Mouse (Mus musculus): Measurements from ENCODE around the gene Dnajc12.
"Not testable (repeated sequence)": the region's sequence is repeated elsewhere in the genome, so short reads cannot be mapped to it uniquely, and the experiment has no call there.

The Dnajc12 gene

DNA sequence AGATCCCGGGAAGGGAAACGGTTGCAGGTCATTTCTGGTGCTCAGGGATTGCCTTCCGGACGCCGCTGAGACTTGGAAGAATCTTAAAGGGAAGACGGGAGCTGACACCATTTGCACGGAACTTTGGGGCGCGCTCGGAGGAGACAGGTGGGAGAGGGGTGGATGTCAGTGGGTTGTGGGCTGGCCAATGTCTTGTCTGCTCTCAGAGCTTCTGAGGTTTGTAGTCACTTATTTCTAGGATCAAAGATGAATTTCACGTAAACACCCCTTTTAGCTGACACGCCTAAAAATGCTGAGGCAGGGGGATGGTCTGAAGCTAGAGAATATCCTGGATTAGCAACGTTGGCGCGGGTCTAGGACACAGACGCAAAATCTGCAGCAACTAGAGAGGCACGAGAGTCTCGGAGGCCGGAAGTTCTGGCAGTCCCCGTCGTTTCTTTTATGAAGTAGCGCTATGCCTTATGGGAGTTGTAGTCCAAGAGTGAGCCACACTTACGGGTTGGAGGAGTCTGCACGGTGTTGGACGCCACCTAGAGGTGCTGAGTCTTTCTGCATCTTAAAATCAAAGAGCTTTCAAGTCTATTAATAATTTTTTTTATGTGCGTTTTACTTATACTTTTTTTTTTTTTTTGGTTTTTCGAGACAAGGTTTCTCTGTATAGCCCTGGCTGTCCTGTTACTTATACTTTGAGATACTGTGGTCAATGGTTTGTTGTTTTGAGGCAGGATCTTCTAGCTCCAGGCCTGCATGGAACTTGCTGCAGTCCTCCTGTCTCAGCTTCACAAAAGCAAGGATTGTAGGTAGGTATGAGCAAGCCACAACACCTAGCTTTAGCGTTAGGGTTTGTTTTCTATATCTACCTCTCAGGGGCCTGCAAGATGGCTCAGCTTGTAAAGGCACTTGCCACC lies at the start of gene Dnajc12:
TSS of gene Dnajc12 (plus strand) at position 72 of the 908 bp plus-strand sequence.
- DNase-seq: peak; percentile 57

DNA sequence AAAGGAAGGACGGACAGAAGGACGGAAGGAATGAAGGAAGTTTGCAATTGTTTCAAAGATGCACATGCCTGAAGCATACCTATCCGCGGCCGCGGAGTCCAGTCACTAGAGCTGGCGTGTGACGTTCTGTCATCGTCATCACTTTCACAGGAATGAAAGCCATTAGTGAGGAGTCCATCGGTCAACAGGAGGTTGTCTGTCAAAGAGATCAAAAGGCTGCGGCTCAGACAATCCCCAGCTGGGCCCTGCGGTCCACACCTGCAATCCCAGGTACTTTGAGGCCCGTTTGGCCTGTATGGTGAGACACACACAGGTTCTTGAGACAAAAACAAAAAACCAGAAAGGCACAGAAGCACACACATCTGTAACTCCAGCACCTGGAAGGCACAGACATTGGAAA lies 45.3 kb upstream of the Dnajc12 start:
- no peak for DNase-seq

DNA sequence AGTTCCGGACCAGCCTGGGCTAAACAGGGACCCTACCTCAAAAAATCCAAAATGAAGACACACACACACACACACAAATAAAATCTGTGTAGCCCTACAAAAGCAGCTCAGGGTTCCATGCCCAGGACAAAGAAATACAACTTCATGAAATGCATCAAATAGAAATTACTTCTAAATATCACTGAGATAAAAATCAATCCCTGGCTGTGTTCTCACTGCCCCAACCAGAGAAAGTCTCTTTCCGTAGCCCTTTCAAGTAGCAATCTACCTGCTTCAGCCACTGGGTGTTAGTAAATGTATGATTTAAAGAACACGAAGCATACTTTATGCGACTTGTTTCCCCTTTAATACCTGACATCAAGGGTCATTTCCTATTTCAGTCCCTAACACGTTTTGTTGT lies 44.9 kb upstream of the Dnajc12 start:
- no peak for DNase-seq

DNA sequence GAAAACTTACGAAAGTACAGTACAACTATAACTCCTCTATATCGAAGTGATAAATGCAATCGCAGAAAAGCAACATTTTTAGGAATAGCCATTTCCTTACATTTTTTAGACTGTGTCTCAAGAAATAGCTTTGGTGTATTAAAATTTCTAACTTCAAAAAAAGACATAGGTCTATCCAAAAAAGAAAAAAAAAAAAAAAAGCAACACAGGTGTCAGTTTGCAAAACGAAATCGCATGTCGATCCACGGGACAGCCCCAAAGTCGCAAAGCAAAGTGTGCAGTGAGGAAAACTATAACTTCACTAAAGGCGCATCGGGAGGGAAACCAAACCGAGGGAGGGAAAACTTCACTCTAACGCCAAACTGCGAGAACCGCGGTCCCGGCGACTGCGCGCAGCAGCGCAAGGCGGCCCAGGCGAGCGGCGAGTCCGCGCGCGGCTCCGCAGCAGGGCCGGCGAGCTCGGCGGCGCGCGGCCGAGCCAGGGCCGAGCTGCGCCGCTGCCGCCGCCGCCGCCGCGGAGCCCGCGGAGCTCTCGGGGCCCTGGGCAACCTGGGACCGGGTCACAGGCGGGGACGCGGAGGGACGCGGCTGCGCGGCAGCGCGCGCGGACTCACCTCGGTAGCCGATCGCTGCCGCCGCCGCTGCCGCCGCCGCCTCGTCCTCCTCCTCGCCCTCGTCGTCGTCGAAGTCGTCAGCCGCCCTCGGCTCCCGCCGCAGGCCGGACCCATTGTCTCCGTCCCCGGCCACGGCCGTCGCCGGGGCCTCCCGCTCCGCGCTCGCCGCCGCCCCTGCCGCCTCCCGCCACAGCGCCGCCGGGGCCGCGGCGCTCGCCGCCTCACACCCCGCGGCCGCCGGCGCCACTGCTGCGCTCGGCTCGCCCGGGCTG lies 44.0 kb upstream of the Dnajc12 start:
- DNase-seq: peak; percentile 63

DNA sequence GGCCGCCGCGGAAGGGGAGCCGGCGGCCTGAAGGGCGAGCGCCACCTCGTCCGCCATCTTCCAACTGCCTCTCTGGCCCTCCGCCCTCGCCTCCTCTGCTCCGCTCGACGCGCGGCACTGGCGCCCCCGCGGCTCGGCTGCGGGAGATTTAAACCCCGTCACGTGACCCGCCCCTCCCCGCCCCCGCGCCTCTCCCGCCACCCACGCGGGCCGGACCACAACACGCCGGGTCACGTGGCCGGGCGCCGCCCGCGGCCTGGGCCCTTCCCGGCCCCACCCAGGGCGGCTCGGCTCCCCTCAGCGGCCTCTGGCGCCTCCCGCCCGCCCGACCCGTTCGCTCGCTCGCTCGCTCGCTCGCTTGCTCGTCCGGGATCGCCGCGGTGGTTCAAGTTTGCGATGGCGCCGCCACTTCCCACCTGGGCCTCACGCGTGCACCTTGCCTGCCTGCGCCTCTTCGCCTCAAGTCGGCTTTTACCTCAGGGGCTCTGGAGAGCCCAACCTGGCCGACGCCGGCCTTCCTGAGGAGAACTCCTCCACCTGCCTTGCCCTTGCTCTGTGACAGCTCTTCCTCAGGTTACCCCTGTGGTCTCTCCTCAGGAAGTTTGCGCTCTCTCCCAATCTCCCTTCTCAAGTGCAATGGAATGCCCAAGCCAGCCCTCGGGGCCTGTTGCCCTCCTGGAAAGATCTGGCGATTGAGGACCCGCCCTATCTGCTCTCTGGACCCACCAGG lies 43.2 kb upstream of the Dnajc12 start:
- peak; percentile 84 for DNase-seq

DNA sequence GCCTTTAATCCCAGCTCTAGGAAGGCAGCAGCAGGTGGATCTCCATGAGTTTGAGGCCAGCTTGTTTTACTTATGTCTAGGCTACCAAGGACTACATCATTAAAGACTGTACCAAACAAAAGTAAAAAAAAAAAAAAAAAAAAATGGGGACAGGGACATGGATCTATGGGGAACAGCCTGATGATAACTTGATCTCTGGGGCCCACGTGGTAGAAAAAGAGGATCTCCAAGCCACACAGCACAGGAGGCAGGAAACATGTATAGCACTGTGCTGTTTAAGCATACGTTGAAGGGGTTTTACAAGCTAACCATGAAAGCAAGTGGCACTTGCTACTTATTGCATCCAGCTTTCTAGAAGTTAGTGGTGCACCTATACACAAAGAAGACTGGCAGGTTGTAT lies 40.9 kb upstream of the Dnajc12 start:
- DNase-seq: no peak

DNA sequence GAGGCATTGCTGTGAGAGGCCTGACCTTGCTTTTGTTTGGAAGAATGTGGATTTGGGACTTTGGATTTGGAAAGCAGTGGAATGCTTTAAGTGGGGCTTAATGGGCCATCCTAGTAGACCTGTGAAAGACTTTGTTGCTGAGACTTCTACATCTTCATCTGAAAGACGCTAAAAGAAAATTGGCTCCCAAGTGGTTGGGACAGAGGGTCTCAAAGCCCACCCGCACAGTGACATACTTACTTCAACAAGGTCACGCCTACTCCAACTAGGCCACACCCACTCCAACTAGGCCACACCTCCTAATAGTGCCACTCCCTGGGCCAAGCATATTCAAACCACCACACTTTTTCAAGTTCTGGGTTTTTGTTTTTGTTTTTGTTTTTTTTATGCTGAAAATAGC lies 37.5 kb upstream of the Dnajc12 start:
- no peak for DNase-seq

DNA sequence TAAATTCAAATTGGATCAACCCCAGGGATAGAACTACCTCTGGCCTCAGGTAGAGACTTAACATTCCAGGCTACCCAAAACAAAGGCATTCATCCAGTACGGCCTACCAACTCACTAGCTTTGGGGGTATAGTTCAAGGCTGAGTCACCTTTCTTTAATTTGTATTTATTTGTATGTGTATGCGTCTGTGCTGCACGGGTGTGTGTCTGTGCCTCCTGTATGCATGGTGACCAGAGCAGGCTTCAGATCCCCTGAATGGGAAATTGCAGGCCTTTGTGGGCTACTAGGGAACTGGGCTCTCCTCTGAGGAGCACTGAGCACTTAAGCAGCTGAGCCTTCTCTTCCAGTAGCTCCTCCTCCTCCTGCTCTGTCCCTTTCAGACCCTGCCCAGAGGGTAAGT lies 34.0 kb upstream of the Dnajc12 start:
- DNase-seq: no peak

DNA sequence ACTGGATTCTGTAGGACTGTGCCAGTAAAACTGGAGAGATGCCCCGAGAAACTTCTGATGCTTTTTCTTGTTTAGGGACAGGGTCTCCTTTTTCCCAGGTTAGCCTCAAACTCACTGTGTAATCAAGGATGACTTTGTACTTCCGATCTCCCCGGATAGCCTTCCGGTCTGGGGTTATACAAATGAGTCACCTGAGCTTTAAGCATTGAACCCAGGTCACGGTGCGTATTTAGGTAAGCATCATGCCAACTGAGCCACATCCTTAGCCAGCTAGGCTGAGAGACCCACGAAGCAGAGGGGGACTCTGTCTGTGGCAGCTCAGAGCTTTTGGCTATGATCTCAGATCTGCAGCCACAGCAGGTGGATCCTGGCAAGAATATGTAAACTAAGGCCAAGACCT lies 31.6 kb upstream of the Dnajc12 start:
- no peak for DNase-seq

DNA sequence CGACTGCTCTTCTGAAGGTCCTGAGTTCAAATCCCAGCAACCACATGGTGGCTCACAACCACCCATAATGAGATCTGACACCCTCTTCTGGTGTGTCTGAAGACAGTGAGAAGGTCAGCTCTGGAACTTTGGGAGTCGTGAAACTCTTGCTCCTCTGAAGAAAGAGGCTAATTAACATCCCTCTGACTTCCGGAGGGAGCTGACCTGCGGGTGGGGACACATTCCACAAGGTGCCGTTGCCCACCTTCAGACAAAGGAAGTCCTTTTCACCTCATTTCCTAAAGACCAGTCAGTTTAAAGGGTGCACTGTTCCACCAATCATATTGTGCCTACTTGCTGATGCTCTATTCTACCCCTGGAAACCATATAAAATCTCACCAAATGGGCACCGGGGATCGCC lies 31.1 kb upstream of the Dnajc12 start:
- not testable (repeated sequence) for DNase-seq

DNA sequence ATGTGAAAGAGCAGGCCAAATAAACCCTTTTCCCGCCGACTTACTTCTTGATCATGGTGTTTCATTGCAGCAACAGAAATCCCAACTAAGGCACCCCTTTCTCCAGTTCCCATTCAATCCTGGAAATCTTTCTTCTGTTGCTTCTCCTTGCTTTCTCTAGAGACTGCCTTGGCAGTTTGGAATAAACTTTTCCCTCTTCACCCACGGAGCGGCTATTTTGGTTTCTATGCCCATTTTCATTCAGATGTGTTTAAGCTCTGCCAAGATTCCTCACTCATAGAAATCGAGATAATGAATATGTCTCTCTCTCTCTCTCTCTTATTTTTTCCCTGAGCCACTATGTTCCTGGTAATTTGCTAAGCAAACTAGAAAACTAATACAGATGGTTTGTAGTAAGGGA lies 30.1 kb upstream of the Dnajc12 start:
- peak; percentile 14 for DNase-seq

DNA sequence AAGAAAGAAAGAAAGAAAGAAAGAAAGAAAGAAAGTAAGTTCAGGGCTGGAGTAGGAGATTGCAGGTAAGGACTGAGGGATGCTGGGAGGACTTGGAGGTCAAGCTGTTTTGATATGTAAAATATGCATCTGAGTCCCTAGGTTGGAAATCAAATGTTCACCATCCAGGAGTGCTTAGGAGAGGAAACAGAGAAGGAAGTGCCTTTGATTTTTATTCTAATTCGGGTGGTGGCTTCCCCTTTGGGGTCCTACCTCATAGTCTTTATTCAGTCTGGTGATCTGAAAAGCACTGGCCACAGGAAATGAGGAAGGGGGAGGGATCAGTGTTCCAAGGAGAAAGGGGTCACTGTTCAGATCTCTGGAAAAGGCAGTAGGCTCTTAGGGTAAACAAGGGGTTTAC lies 21.7 kb upstream of the Dnajc12 start:
- no peak for DNase-seq

DNA sequence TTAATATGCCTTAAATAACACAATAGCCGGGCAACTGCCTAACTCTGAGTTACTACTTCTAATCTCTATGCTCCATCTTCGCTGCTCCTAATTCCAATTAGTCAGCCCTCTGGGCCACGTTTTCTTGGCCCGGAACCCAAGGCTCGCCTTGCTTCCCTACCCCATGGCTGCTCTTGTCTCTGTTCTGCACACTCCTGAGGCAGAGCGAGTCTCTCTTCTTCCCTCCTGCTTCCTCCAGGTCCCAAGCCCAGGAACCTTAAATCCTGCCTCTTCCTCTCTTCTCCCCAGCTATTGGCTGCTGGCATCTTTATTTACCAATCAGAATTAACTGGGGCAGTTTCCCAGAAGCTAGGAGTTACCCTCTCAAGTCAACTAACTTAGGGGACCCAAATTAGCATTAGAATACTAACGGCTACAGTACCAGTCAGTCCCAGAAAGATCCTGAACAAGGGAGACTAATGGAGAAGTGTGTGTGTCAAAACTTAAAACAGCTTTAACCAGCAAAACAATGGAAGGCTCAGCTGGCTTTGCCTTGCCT lies 16.3 kb upstream of the Dnajc12 start:
- no peak for DNase-seq

DNA sequence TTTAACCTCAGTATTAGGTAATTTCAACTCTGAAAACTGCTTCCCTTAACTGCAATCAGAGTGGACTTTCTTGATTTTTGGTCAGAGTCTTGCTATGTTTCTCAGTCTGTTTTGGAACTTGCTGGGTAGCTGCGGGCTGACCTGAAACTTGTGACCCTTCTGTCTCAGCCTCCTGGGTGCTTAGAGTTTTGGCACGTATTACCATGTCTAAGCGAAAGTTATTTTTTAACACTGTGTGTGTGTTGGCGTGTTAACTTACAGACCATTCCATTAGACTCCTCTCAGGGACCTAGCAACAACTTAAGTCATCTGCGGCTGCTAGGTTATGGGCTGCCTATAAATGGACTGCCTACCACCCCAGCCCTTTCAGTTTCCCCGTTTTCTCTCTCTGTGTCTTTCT lies 14.9 kb upstream of the Dnajc12 start:
- DNase-seq: no peak

DNA sequence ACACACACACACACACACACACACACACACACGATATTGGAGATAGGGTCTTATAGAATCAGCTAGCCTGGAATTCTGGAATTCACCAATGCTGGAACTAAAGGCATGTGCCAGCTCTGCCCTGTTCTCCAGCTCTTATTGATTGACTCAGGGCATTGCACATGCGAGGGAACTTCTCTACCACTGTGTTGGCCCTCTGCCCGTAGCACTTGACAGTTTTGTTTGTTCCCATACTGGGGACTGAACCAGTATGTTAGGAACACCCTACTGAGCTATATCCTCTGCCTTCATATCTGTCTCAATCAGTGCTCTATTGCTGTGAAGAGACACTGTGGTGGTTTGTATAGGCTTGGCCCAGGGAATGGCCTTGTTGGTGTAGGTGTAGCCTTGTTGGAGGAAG lies 14.2 kb upstream of the Dnajc12 start:
- DNase-seq: no peak

DNA sequence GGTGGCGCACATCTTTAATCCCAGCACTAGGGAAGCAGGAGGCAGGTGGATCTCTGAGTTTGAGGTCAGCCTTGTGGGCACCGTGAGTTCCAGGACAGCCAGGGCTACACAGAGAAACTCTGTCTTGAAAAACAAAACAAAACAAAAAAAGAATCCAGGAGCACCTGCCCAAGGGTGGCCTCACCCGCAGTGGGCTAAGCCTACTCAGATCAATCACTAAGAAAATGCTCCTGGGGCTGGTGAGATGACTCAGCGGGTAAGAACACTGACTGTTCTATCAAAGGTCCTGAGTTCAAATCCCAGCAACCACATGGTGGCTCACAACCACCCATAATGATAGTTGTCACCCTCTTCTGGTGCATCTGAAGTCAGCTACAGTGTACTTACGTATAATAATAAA lies 5.9 kb upstream of the Dnajc12 start:
- no peak for DNase-seq

DNA sequence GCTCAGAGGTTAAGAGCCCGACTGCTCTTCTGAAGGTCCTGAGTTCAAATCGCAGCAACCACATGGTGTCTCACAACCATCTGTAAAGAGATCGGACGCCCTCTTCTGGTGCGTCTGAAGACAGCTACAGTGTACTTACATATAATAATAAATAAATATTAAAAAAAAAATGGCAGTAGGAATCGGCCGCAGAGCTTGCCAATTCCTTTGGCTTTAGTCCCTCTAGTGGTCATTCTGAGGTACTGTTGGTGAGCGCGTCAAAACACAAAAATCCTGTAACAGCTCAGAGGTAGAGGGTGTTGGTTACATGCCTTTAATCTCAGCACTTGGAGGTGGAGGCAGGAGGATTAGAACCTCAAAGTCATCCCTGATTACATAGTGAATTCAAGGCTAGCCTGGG lies 4.8 kb upstream of the Dnajc12 start:
- DNase-seq: peak; percentile 40

DNA sequence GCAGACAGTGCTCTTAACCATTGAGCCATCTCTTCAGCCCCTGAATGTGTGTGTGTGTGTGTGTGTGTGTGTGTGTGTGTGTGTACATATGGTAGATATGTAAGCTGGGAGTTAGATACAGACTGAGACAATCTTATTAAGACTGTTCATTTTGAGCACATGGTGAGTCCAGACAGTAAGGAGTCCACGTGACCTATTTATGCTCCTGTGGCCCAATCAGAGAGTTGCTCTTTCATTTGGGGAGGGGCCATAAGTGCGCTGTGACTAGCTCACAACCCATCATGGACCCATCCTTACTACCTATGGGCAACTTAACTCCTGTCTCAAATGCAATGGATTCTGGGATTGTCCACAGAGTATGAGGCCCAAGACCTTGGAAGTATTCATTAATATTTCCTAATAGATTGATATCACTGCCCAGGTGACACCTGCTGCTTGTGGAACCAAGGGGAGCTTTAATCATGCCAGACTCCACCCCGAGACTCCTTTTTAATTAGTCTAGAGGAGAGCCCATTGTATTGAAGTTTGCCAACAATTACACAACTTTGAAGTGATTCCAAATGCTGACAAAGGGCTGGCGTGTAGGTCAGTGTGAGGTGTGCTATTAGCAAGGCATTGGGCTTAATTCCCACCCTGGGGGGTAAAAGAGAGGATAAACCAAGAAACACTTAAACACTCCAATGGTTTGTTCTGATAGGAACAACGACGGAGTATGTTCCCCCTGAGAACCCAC lies 3.1 kb upstream of the Dnajc12 start:
- DNase-seq: no peak

DNA sequence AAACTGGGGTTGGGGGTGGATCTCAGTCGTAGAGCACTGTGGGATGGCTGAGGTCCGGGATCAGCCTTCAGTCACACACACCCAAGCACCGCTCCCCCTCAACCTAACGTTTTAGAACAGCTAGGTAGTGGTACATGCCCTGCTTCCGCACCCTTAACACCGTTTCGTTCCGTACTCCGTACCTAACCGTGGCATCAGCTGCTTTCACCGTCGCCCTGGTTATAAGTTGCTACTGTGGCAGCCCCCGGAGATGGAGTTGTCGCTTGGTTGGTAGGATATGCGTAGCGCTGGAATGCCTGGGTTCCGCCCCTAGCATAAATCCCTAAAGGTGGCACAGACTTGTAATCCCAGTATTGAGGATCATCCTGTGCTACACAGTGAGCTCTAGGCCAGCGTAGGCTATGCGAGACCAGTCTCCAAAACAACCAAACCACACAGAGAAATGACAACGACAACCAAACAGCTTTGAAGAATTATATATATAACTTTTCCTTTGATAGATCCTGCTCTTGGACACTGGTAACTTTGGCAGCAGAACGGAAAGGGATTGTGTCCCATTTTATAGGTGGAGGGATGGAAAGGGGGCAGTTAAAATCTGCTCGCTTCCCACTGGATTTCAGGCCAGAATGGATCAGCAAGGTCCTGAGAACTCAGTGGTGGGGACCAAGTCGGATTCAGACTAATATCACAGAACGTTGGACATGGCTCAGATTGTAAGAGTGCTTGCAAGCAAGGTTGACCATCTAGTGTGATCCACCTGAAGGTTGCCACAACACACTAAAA lies 554 bp upstream of the Dnajc12 start, which contains the start of gene Sirt1:
TSS of gene Sirt1 (minus strand) at position 207 of the 783 bp plus-strand sequence.
- peak; percentile 5 for DNase-seq

DNA sequence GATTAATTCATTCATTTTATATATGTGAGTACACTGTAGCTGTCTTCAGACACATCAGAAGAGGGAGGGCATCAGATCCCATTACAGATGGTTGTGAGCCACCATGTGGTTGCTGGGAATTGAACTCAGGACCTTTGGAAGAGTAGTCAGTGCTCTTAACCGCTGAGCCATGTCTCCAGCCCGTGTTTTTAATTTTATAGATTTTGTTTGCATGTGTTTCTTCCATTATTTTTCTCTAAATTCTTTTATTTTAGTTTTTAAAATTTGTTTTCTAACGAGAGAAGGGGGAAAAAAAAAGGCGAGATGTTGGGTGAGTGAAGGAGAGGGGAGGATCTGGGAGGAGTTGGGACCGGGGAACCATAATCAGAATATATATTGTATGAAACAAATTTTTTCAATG lies 3.7 kb downstream of the Dnajc12 start:
- not testable (repeated sequence) for DNase-seq

DNA sequence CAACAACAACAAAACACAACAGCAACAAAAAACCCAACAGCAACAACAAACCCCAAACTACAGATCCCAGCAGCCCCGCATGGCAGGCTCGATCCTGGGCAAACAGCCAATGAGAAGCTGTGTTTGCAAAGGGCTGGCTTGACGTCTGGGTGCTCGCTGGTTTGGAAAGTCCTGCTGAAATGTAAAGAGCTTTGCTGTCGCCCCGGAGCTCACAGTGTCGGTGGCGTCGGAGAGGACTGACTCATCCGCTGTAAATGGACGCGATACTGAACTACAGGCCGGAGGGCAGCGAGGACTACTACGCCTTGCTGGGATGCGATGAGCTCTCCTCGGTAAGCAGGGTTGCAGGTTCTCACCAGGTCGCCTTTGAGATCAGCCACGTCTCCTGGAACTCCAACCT lies 4.2 kb downstream of the Dnajc12 start:
- peak; percentile 82 for DNase-seq
